Mouse (Mus musculus): ENCODE results near the gene Aire.
"Not testable (repeated sequence)": the region's sequence is repeated elsewhere in the genome, so short reads cannot be mapped to it uniquely, and the experiment has no call there.

Gene Aire

DNA sequence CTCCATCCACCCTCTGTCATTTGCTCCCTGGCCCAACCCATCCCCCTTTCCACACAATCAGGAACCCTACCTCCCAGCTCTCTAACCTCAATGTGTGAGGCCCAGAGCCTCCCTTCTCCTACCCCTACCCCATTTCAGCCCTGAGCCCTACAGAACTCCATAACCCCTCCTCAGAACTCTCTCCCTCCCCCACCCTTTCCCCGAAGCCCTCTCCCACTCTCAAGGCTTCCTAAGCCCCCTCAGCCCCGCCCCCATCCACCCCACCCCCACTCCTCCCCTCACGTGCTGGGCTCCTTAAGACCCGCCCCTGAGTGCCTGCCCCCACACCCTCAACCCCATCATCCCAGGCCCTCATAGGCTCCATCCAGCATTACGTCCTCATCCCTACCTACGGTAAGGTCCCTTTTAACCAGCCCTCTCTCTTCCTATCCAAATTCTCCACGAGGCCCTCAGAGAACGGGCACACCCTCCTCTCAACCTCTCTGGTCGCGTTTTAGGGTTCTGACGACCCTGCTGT is 6.2 kb upstream of the Aire start:
- DNase-seq (ENCODE audit: low spot score in 2 of 2), result no peak

DNA sequence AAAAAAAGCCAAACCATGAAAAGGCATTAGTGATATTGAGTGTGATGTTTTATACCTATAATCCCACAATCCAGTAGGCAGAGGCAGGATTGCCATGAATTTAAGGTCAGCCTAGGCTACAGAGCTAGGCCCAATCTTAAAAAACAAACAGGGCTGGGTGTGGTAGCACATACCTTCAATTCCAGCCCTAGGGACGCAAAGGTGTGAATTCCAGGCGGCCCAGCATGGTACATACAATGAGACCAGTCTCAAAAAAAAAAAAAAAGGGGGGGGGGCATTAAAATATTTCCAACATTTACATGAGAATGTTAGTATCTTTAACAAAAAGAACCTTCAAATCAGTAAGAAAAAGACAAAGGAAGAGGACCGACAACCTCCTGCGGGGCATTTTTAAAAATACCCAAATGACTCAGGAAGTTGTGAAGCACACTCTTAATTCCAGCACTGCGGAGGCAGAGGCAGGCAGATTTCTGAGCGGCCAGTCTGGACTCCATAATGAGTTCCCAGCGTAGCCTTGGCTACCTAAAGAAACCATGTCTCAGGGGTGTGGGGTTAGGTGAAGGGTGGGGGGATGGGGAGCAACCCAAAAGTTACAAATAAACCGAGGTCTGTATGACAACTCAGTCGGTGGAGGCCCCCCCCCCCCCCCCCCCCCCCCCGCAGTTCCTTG is 4.8 kb upstream of the Aire start:
- DNase-seq (ENCODE audit: low spot score in 2 of 2), result no peak

DNA sequence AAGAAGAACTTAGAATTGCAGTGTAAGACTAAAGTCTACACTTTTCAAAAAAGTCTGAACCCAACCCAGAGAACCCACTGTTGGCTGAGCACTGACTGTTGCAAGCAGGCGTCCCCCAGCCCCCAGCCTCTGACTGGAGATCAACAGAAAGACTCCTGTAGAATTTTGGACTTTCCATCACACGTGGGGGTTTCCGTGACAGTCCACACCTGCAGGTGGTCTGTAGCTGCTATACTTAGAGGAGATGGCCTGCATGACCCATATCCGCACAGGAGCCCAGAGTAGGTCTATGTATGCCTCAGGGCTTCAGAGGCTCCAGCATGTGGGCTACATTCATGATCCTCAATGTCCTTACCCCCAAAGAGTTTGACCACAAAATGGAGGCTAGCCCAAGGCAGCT is 3.0 kb upstream of the Aire start:
- DNase-seq (ENCODE audit: low spot score in 2 of 2), result no peak

DNA sequence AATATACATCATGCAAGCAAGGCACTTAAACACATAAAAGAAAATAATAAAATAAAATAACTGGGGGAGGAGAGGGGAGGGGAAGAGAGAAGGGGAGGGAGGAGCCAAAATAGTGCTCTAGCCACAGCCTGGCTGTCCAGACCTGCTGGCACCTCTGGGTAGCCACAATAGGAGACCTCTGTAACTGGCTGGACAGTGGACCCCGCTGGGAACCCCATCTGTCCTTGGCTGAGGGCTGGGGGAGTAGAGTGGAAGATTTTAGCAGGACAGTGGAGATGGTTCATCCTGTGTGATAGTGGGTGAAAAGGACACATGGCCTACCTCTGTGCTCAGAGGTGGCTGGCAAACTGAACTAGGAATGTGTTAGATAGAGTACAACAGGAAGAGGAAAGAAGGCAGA is 1.1 kb upstream of the Aire start:
- no peak for DNase-seq (ENCODE audit: low spot score in 2 of 2)

DNA sequence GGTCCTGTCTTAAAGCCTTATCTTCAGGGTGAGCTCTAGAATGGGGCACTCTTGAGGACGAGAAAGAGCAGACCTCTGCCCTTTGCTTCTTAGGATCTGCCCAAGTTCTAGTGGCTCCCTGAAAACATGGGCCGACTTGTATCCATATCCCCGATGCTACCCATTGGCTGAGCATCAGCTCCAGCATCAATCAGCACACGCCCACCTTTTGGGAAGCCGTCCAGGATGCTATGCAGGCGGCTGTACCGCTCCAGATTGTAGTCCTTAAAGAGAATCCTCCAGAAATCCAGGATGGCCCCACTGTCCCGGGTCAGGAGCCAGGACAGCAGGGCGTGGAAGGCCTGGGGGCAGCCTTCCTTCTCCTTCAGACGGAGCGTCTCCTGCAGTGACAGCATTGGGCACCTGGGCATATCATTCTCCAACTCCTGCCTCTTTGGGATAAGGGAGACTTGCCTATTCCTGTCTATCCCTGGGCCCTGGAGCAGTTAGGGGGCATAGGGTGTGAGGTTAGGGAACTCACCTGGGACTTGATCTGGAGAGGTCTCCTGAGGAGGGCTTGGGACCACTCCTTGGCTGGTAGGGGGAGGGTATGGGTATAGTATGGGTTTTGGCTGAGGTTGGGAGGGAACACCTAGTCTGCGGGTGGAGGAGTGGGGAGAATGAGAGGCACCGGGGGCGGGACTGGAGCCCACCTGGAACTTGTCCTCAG is 559 bp downstream of the Aire start:
- DNase-seq (ENCODE audit: low spot score in 2 of 2), result no peak

DNA sequence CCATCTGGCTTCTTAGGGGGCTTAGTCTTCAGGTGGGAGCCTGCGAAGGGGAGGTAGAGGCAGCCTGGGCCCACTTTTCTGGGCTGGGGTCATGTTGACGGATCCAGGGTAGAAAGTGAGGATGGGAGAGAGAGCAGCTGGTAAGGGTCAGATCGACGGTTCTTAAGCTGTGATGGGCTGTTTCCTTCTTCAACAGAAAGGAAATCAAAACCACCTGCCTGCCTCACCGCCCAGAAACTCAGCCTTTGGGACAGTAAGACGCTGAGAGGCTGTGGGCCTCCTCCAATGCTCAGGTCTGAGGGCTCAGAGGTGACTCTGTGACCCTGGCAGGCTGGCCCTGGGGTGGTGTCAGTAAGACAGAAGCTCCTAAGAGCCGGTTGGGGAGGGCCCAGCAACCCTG is 1.3 kb downstream of the Aire start:
- DNase-seq (ENCODE audit: low spot score in 2 of 2), result no peak

DNA sequence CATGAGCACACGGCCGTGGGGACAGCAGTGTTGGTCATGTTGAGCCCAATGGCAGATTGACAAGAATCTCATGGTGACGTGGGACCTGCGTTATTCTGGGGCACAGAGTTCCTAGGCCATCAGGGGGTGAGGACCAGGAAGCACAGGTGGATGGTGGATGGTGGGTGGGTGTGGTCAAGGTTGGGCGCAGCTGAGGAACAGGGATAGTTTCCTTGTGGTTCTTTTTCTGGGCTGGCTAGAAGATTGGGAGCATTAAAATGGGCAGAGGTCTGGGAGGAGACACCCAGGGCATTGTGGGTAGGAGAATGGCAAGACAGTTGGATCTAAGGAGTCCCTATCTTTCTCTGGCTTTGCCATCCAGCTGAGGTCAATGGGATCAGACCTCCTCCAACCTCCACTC is 1.8 kb downstream of the Aire start, which contains the start of gene Dnmt3l:
Dnmt3l (plus strand) TSS at position 301 of the 400 bp plus-strand sequence.
- DNase-seq (ENCODE audit: low spot score in 2 of 2), result no peak

DNA sequence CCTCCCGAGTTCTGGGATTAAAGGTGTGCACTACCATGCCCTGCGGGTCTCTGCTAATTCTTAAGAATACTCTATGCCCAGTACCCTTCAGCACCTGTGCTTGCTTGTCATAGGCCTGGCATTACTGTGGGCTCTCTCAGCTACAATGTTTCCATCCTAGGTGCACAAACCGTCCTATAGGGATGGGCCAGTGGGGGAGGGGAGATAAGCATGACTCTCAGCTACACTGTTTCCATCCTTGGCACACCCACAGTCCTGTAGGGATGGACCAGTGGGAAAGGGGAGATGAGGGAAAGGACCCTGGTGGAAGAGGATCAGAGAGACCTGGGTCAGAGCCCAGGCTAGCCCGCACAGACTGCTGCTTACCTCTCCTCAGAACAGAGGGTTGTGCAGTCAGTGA is 6.3 kb downstream of the Aire start:
- no peak for DNase-seq (ENCODE audit: low spot score in 2 of 2)

DNA sequence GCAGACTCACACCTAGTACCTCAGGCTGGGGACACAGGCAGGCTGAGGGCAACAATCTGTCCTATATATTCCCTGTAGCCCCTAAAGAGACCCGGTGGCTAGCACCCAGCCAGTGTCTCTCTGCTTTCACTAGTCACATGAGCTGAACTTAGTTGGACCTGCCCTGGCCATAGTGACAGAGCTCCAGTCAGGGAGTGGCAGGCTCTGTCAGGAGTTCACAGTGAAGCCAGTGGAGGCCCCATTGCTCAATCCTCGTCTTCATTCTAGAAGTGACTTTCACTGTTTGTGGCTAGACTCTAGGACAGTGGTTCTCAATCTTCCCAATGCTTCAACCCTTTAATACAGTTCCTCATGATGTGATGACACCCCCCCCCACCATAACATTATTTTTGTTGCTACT is 11.4 kb downstream of the Aire start:
- DNase-seq (ENCODE audit: low spot score in 2 of 2), result no peak

DNA sequence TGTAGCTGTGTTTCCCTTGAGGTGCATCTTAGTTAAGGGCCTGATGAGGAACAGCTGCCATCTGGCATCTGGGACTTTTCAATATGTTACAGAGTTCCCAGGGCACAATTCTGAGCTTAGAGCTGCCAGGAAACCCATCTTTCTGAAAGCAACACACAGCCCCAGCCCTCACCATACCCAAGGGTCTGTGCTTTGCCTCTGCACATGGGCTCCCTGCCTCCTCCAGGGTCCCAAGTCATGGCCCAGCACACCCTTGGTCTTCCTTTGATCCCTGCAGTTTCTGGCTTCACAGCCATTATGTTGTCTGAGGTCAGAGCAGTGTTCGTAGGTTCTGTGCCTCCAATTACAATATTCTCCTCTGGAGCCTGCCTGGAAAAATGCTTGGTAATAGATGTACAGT is 14.3 kb downstream of the Aire start:
- DNase-seq (ENCODE audit: low spot score in 2 of 2), result no peak

DNA sequence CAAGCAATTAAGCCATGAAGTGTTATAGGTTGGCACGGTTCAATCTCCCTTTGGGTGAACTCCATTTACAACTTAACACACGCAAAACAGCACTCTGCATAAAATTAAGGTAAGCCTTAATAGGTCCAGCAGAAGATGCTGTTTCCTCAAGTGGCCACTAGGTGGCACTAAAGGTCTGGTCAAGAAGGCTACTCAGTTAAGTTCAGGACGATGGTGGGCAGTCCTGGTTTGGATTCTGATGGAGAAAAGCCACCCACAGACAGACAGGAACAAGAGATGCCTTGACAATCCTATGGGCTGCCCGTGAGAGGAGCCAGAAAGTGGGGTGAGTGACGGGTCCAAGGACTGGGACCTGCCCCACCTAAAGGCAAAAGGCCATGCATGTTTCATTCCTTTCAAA is 15.3 kb downstream of the Aire start:
- DNase-seq (ENCODE audit: low spot score in 2 of 2), result peak; percentile 55 to 69

DNA sequence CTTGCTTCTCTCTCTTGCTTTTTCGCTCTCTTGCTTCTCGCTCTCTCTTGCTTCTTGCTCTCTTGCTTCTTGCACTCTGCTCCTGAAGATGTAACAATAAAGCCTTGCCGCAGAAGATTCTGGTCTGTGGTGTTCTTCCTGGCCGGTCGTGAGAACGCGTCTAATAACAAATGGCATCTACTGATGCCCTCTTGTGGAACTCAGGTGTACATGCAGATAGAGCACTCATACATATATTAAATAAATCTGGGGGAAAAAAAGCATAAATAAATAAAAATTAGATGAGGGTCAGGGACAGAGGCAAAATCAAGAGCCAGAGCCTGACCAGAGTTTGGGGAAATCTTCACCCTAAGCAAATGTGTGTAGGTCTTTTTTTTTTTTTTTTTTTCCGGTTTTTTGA is 18.0 kb downstream of the Aire start:
- not testable (repeated sequence) for DNase-seq (ENCODE audit: low spot score in 2 of 2)

DNA sequence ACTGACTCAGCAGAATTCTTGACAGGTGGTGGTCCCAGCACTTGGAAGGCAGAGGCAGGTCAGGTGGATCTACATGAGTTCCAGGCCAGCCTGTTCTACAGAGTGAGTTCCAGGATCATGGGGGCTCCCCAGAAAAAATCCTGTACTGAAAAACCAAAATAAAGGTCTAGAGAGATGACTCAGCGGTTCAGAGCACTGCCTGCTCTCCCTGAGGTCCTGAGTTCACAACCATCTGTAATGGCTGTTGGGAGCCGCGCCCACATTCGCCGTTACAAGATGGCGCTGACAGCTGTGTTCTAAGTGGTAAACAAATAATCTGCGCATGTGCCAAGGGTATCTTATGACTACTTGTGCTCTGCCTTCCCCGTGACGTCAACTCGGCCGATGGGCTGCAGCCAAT is 23.4 kb downstream of the Aire start:
- DNase-seq (ENCODE audit: low spot score in 2 of 2), result not testable (repeated sequence)

DNA sequence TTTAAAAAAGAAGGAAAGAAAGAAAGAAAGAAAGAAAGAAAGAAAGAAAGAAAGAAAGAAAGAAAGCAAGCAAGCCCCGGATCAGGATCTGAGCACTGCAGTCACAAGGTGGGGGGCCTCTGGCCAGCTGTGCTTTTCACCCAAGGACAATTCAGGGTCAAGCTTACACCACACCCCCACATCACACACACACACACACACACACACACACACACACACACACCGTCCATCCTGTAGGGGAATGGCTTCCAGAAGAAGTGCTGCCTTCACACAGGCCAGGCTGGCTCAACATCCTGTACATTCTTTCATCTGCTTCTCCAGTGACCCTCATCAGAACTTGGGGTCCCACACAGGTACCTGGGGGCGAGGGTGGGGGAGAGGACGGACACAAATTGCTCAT is 24.1 kb downstream of the Aire start:
- DNase-seq (ENCODE audit: low spot score in 2 of 2), result no peak

DNA sequence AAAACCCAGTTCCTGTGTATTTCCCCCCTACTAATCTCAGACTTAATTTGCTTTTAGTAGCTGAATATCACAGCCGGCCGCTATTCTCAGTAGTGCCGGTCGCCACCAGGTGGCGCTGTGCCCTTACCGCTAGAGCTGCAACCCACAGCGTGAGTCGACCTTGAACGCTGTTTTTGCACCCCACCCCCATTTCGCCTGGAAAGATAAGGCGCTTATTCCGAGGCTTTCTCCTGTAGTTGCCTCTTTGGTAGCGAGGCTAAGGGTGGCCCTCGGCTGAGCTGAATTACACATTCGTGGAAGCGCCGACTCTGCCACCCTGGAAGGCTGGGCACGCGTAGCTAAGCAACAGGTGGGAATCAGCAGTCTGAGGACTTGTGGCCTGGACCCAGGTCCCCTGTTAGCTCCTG is 24.6 kb downstream of the Aire start:
- peak; percentile 53 to 75 for DNase-seq (ENCODE audit: low spot score in 2 of 2)

DNA sequence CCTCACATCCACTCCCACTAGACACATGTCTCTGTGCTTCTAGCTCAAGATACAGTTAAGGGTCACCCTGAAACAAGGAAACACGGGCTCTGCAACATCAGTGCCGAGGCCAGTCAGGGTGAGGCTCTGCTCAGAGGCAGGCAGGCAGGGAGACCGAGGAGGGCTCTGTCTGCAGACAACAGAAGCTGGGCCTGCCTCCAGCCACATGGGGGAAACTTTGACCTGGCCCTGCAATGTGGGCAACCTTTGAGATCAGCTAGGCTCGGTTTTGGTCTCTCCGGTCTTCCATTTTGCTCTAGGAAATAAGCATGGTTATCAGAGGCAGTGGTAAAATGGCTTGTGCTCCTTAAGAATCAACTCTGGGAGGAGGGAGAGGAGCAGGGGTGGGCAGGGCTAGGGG is 27.0 kb downstream of the Aire start:
- DNase-seq (ENCODE audit: low spot score in 2 of 2), result no peak

DNA sequence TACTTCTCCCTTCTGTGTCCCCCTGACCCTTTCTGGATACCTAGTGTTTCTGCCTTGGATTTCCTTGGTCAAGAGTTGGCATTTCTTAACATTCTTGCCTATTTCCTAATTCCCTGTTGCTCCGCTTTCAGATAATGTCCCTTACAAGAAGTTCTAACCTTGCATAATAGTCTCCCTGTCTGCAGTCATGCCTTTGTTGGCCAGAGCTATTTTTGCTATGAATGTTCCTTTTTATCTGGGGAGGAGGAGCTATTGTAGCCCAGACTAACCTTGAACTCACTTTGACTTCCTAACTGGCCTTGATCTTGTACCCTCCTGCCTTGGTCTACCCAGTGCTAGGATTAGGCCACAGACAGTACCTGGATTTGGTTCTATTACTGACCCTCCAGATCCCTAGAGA is 27.9 kb downstream of the Aire start:
- no peak for DNase-seq (ENCODE audit: low spot score in 2 of 2)

DNA sequence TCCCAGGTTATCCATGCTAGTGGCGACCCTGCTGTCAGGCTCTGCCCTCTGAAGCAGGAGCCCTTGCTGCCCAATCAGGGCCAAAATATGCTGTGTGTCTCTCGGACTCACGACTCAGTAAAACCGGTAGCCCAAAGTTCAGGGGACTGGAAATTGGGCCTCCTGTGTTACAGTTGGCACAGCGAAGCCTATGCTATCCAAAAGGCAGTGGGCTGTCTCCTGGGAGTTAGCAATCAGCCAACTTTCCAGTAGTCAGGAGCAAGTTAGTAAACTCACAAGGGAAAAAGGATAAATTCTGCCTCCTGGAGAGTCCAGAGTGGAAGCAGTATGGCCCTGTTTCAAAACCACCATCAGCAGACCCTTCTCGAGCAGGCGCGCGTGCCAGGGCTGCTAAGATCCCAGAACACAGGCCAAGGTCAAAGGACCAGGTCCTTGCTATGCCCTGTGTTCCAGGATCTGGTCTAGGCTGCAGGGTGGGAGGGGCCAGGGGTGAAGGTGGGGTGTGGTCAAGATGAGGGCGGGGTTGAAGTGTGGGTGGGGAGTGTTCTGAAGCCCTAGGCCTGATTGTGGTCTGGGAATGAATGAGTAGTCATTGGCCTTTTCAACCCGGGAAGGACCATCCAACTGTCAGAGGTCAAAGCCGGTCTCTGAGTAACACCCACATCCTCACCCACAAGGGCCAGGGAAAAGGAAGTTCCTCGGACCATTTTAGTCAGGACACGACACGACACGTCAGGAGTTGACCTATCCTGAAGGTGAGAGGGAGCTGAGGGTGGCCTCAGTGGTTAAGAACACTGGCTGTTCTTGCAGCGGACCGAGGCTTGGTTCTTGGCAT is 30.5 kb downstream of the Aire start:
- DNase-seq (ENCODE audit: low spot score in 2 of 2), result peak in 1 of 2 experiments; percentile 29

DNA sequence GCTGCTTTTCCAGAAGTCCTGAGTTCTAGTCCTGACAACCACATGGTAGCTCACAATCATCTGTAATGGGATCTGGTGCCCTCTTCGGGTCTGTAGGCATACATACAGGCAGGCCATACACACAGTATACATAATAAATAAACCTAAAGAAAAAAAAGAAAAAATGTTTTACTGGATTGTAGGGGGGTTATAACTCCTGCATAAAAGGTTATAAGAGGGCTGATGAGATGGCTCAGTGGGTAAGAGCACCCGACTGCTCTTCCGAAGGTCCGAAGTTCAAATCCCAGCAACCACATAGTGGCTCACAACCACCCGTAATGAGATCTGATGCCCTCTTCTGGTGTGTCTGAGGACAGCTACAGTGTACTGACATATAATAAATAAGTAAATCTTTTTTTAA is 32.3 kb downstream of the Aire start:
- not testable (repeated sequence) for DNase-seq (ENCODE audit: low spot score in 2 of 2)

DNA sequence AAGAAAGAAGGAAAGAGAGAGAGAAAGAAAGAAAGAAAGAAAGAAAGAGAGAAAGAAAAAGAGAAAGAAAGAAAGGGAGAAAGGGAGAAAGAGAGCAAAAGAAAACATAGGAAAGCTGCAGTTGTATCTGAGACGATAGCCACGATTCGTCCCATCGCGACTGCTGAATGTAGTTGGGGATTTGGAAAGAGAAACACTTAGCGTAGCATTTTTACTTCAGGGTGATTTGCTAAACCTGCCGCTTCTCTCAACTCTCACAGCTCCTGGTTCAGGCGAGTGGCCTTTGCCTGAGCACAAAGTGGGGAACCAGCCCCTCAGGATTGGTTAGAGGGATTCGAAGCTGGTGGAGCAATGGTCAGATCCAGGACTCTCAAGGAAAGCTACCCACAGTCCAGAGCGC is 33.1 kb downstream of the Aire start:
- DNase-seq (ENCODE audit: low spot score in 2 of 2), result no peak

DNA sequence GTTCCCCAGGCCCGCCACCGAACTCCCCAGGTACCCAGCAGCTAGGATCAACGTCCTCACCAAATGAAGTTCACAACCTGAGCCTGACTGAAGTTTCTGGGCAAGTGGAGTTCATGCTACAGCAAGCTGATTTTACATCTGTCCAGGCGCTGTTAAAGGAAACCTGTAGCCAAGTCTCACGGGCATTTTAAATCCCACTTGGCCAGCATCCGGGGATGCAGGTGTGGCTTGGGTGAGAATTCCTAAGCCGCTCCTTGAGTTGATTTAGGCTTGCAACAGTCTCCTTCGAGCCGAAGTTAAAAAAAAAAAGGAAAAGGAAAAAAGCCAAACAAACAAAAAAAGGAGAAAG is 33.5 kb downstream of the Aire start, which contains the start of gene Pfkl:
Pfkl (minus strand) TSS at position 139 of the 349 bp plus-strand sequence.
- DNase-seq (ENCODE audit: low spot score in 2 of 2), result no peak

DNA sequence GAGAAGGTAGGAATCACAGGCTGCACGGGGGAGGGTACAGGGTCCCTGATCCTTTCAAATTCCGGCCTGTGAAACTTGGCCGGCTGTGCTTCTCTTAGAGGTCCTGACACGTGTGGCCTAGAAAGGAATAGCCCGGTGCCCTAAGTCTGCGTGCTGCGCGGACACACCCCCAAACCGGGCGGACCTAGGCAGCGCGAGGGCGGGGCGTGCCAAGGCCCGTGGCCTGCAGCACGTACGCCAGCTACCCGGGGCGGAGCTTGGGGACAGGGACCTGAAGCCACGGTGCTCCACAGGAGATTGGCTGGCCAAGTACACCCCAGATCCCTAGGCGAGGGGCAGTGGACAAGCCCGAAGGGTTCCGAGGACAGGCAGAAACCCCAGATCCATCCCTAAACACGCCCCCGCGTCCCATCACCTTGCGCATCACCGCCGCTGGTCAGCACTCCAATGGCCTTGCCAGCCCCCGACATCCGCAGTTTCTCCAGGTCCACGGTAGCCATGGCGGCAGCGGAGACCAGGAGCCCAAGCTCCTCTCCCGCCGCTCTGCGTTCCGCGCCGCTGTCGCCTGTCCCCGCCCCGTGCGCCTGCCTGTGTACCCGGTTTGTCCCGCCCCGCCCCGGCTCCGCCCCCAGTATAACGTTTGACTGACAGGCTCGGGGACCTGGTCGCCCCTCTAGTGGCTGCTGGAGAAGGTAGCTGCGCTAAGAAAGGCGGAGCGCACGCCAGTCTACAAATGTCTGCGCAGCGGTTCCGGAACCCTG is 34.0 kb downstream of the Aire start:
- DNase-seq (ENCODE audit: low spot score in 2 of 2), result peak; percentile 91 to 97
